Mouse (Mus musculus): Measurements from ENCODE around the gene Slc15a3. TPM values are rescaled to one million over a fixed set of nuclear protein-coding genes. Genes with fewer than 3 reads are reported as not detected.
A peak's percentile ranks its signal among the peaks of the same experiment; 100 is the strongest.

The Slc15a3 gene
- total and polyA plus RNA-seq, 2 experiments from 2014 or later = 0.59 to 2.7 TPM

GRCm38 (mm10) chr19:10813039-10813438 is 26.5 kb upstream of the Slc15a3 start:
- no peak for ATAC-seq (ENCODE audit: insufficient read depth, low read depth)

GRCm38 (mm10) chr19:10813905-10814304 is 25.6 kb upstream of the Slc15a3 start:
- DNase-seq (ENCODE audit: low spot score) = no peak
- ATAC-seq (ENCODE audit: insufficient read depth, low read depth) = 0 out of 2 replicates have a peak, but pooled peaks have one; percentile 36
- Histone ChIP-seq H3K4me2 (ENCODE audit: low read depth, low read length) (no peak overlapping the region), H3K4me1 (ENCODE audit: control insufficient read depth, insufficient read depth) (no peaks in the 10 kb centered on the region; the same call in 1 of the 2 replicates), H3K9me3 (replicated peaks; ENCODE audit: control insufficient read depth, low read length) (no peaks in the 10 kb centered on the region), H3K36me3 (replicated peaks; ENCODE audit: control insufficient read depth, insufficient read depth, low read length) (no peaks in the 10 kb centered on the region), H3K4me3 (ENCODE audit: low read depth, low read length) (no peak overlapping the region), H3K27ac (ENCODE audit: low read depth) (no peak overlapping the region), H3K27me3 (ENCODE audit: control insufficient read depth, insufficient read depth, low read length) (no peaks in the 10 kb centered on the region), H3K9ac (replicated peaks; ENCODE audit: low read depth, low read length) (no peak overlapping the region)
- WGBS = 65% methylated on average over 7 of the region's 7 CpGs
- TF ChIP-seq EP300 (IDR thresholded peaks at IDR 0.05; ENCODE audit: low read depth) (no peak), CTCF (IDR thresholded peaks at IDR 0.05; ENCODE audit: low read depth) (no peak)

More at GRCm38 (mm10) chr19:10813039-10813438, 26.5 kb upstream of the Slc15a3 start:
- no peaks in the 10 kb centered on the region for H3K27me3 ChIP-seq (ENCODE audit: control insufficient read depth, insufficient read depth, low read length)
- 87% methylated on average over 5 of the region's 5 CpGs for WGBS
- no peak overlapping the region for H3K9ac ChIP-seq (replicated peaks; ENCODE audit: low read depth, low read length)
- H3K4me3 ChIP-seq (ENCODE audit: low read depth, low read length) = no peak overlapping the region
- H3K4me1 ChIP-seq (ENCODE audit: control insufficient read depth, insufficient read depth) = no peaks in the 10 kb centered on the region; the same call in 1 of the 2 replicates
- H3K4me2 ChIP-seq (ENCODE audit: low read depth, low read length) = no peak overlapping the region
- H3K27ac ChIP-seq (ENCODE audit: low read depth) = no peak overlapping the region
- no peak for TF ChIP-seq EP300 (IDR thresholded peaks at IDR 0.05; ENCODE audit: low read depth)
- TF ChIP-seq CTCF (IDR thresholded peaks at IDR 0.05; ENCODE audit: low read depth) = no peak
- H3K36me3 ChIP-seq (replicated peaks; ENCODE audit: control insufficient read depth, insufficient read depth, low read length) = no peaks in the 10 kb centered on the region
- no peak for DNase-seq (ENCODE audit: low spot score)
- no peaks in the 10 kb centered on the region for H3K9me3 ChIP-seq (replicated peaks; ENCODE audit: control insufficient read depth, low read length)

DNA sequence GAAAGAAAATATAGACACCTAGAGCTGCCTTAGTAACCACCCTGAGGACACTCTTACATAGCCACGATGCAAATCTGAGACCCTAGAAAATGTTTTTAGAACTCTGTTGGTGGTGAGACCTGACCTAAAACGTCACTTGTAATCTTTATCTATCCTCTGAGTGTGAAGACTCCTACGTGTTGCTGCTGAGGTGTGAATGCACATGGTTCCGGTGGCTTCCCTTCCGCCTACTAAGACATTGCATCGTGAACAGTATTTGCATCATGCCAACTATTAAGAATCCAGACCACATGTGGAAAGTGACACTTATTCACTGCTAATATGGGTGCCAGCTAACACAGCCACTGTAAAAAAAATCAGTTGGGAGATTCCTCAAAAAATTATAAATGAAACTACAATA is 23.7 kb upstream of the Slc15a3 start:
- Histone ChIP-seq H3K27ac (ENCODE audit: low read depth) (no peak overlapping the region), H3K27me3 (ENCODE audit: control insufficient read depth, insufficient read depth, low read length) (no peaks in the 10 kb centered on the region), H3K9ac (replicated peaks; ENCODE audit: low read depth, low read length) (no peak overlapping the region), H3K4me1 (ENCODE audit: control insufficient read depth, insufficient read depth) (no peaks in the 10 kb centered on the region; the same call in 1 of the 2 replicates), H3K36me3 (replicated peaks; ENCODE audit: control insufficient read depth, insufficient read depth, low read length) (no peaks in the 10 kb centered on the region), H3K4me2 (ENCODE audit: low read depth, low read length) (no peak overlapping the region), H3K4me3 (ENCODE audit: low read depth, low read length) (no peak overlapping the region), H3K9me3 (replicated peaks; ENCODE audit: control insufficient read depth, low read length) (no peaks in the 10 kb centered on the region)
- whole genome bisulfite sequencing = 65% methylated on average over 6 of the region's 6 CpGs
- TF ChIP-seq EP300 (IDR thresholded peaks at IDR 0.05; ENCODE audit: low read depth) = no peak
- no peak for TF ChIP-seq CTCF (IDR thresholded peaks at IDR 0.05; ENCODE audit: low read depth)
- ATAC-seq (ENCODE audit: insufficient read depth, low read depth) = no peak
- no peak for DNase-seq (ENCODE audit: low spot score)

GRCm38 (mm10) chr19:10816462-10816861 is 23.1 kb upstream of the Slc15a3 start:
- TF ChIP-seq EP300 (IDR thresholded peaks at IDR 0.05; ENCODE audit: low read depth) (no peak), CTCF (IDR thresholded peaks at IDR 0.05; ENCODE audit: low read depth) (no peak)
- Histone ChIP-seq H3K9ac (replicated peaks; ENCODE audit: low read depth, low read length) (no peak overlapping the region), H3K27me3 (ENCODE audit: control insufficient read depth, insufficient read depth, low read length) (no peaks in the 10 kb centered on the region), H3K4me1 (ENCODE audit: control insufficient read depth, insufficient read depth) (no peaks in the 10 kb centered on the region; the same call in 1 of the 2 replicates), H3K27ac (ENCODE audit: low read depth) (no peak overlapping the region), H3K9me3 (replicated peaks; ENCODE audit: control insufficient read depth, low read length) (no peaks in the 10 kb centered on the region), H3K36me3 (replicated peaks; ENCODE audit: control insufficient read depth, insufficient read depth, low read length) (no peaks in the 10 kb centered on the region), H3K4me3 (ENCODE audit: low read depth, low read length) (no peak overlapping the region), H3K4me2 (ENCODE audit: low read depth, low read length) (no peak overlapping the region)
- ATAC-seq (ENCODE audit: insufficient read depth, low read depth) (no peak), DNase-seq (ENCODE audit: low spot score) (no peak)
- WGBS = 24% methylated on average over 2 of the region's 2 CpGs

- Histone ChIP-seq H3K4me1 (ENCODE audit: control insufficient read depth, insufficient read depth) (no peaks in the 10 kb centered on the region; the same call in 1 of the 2 replicates), H3K36me3 (replicated peaks; ENCODE audit: control insufficient read depth, insufficient read depth, low read length) (no peaks in the 10 kb centered on the region), H3K4me3 (ENCODE audit: low read depth, low read length) (peak overlapping the region; percentile 28), H3K9me3 (replicated peaks; ENCODE audit: control insufficient read depth, low read length) (no peaks in the 10 kb centered on the region), H3K9ac (replicated peaks; ENCODE audit: low read depth, low read length) (no peak overlapping the region), H3K27me3 (ENCODE audit: control insufficient read depth, insufficient read depth, low read length) (no peaks in the 10 kb centered on the region), H3K4me2 (ENCODE audit: low read depth, low read length) (peak overlapping the region; percentile 43; the same call in 1 of the 2 replicates), H3K27ac (ENCODE audit: low read depth) (no peak overlapping the region)
- ATAC-seq (ENCODE audit: insufficient read depth, low read depth) (peak; percentile 33; the same call in 1 of the 2 replicates), DNase-seq (ENCODE audit: low spot score) (peak; percentile 6)
- WGBS = 36% methylated on average over 17 of the region's 17 CpGs
- no peak for TF ChIP-seq CTCF (IDR thresholded peaks at IDR 0.05; ENCODE audit: low read depth)
Measured at GRCm38 (mm10) chr19:10818217-10818946, 21.1 kb upstream of the Slc15a3 start.
